Mouse (Mus musculus): ENCODE measurements around the gene Map3k12.

The Map3k12 gene

GRCm38 (mm10) chr15:102516728-102517404 lies at the start of gene Map3k12:
Gene Map3k12 (minus strand): TSS chr15:102517064.
- DNase-seq (ENCODE audit: low spot score in 2 of 2): peak; percentile 68 to 79

GRCm38 (mm10) chr15:102563681-102564080 lies 46.8 kb upstream of the Map3k12 start:
- no peak for DNase-seq (ENCODE audit: low spot score in 2 of 2)

- DNase-seq (ENCODE audit: low spot score in 2 of 2): no peak
Measured at GRCm38 (mm10) chr15:102563061-102563460, 46.2 kb upstream of the Map3k12 start.

GRCm38 (mm10) chr15:102562491-102562890 lies 45.6 kb upstream of the Map3k12 start:
- no peak for DNase-seq (ENCODE audit: low spot score in 2 of 2)

- DNase-seq (ENCODE audit: low spot score in 2 of 2): no peak
Measured at GRCm38 (mm10) chr15:102557580-102557979, 40.7 kb upstream of the Map3k12 start.

- no peak for DNase-seq (ENCODE audit: low spot score in 2 of 2)
Measured at GRCm38 (mm10) chr15:102555581-102555980, 38.7 kb upstream of the Map3k12 start.

- no peak for DNase-seq (ENCODE audit: low spot score in 2 of 2)
Measured at GRCm38 (mm10) chr15:102552599-102552998, 35.7 kb upstream of the Map3k12 start.

GRCm38 (mm10) chr15:102547478-102547877 lies 30.6 kb upstream of the Map3k12 start:
- DNase-seq (ENCODE audit: low spot score in 2 of 2): no peak

- peak; percentile 57 to 69 for DNase-seq (ENCODE audit: low spot score in 2 of 2)
Measured at GRCm38 (mm10) chr15:102546677-102547427, 30.0 kb upstream of the Map3k12 start.

GRCm38 (mm10) chr15:102546246-102546645 lies 29.4 kb upstream of the Map3k12 start:
- DNase-seq (ENCODE audit: low spot score in 2 of 2): no peak

GRCm38 (mm10) chr15:102544801-102545200 lies 27.9 kb upstream of the Map3k12 start:
- DNase-seq (ENCODE audit: low spot score in 2 of 2): no peak

GRCm38 (mm10) chr15:102533926-102534325 lies 17.1 kb upstream of the Map3k12 start:
- no peak for DNase-seq (ENCODE audit: low spot score in 2 of 2)

GRCm38 (mm10) chr15:102532106-102532900 lies 15.4 kb upstream of the Map3k12 start:
- DNase-seq (ENCODE audit: low spot score in 2 of 2): no peak

GRCm38 (mm10) chr15:102531586-102531985 lies 14.7 kb upstream of the Map3k12 start:
- no peak for DNase-seq (ENCODE audit: low spot score in 2 of 2)

GRCm38 (mm10) chr15:102530566-102530965 lies 13.7 kb upstream of the Map3k12 start:
- DNase-seq (ENCODE audit: low spot score in 2 of 2): no peak

GRCm38 (mm10) chr15:102528396-102528795 lies 11.5 kb upstream of the Map3k12 start:
- DNase-seq (ENCODE audit: low spot score in 2 of 2): no peak

- no peak for DNase-seq (ENCODE audit: low spot score in 2 of 2)
Measured at GRCm38 (mm10) chr15:102527936-102528335, 11.1 kb upstream of the Map3k12 start.

GRCm38 (mm10) chr15:102526111-102527002 lies 9.5 kb upstream of the Map3k12 start:
- no peak for DNase-seq (ENCODE audit: low spot score in 2 of 2)

- peak in 1 of 2 experiments; percentile 73 for DNase-seq (ENCODE audit: low spot score in 2 of 2)
Measured at GRCm38 (mm10) chr15:102524892-102525485, 8.1 kb upstream of the Map3k12 start, which contains the start of gene Npff. Gene Npff (minus strand): TSS chr15:102524942.

- no peak for DNase-seq (ENCODE audit: low spot score in 2 of 2)
Measured at GRCm38 (mm10) chr15:102521480-102521879, 4.6 kb upstream of the Map3k12 start.

GRCm38 (mm10) chr15:102520416-102520815 lies 3.6 kb upstream of the Map3k12 start:
- DNase-seq (ENCODE audit: low spot score in 2 of 2): no peak

Measured in frontal cortex, postnatal 10 days (tissue).